Mouse (Mus musculus) spleen, adult 2 months (tissue): ENCODE measurements around the gene Hist1h2ah.

Source experiments
- CTCF ChIP-seq: fragments of 200-500 bp; IDR thresholded peaks from 2 replicates; pipeline ENCODE4 v1.5.1; 2011; ENCODE audit warnings: mild to moderate bottlenecking, inconsistent platforms; ENCODE audit not compliant: insufficient read depth, insufficient read length, insufficient replicate concordance; ENCODE audit errors: extremely low read depth
- POLR2A ChIP-seq: fragments of 200-500 bp; IDR thresholded peaks from 2 replicates; pipeline ENCODE4 v1.6.1; 2011; ENCODE audit warnings: low read depth, low read length, inconsistent platforms

GRCm38 (mm10) chr13:22001346-22001745, 34.0 kb downstream of the Hist1h2ah start:
- no peak for TF ChIP-seq CTCF
- no peak for TF ChIP-seq POLR2A
